Mouse (Mus musculus) urinary bladder, adult 18-20 months (tissue): ENCODE results near the gene Dnah17.
A peak's percentile ranks its signal among the peaks of the same experiment; 100 is the strongest.

ENCODE experiments used
- DNase-seq, 2 experiments: peaks; one replicate each; pipeline ENCODE4 v3.0.0; 2022; ENCODE audit warnings: low spot score in 2 of 2, mixed read lengths in 2 of 2

Gene Dnah17

DNA sequence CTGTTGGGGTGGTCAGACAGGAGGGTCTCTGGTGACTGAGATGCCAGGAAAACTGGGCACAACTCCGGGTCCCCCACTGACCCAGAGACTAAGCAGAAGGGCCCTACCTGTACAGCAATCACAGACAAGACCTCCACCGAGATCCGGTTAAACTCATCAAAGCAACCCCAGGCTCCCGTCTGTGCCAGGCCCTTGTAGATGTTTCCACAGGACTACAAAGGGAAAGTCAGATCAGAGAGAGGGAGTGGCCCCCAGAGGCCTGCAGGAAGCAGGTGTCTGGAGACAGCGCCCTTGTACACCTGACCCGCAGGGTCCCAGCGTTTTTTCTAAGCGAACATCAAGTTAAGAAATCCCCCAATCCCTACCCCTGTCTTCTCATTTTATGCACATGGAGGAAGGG, 44.5 kb downstream of the Dnah17 start:
- no peak for DNase-seq

DNA sequence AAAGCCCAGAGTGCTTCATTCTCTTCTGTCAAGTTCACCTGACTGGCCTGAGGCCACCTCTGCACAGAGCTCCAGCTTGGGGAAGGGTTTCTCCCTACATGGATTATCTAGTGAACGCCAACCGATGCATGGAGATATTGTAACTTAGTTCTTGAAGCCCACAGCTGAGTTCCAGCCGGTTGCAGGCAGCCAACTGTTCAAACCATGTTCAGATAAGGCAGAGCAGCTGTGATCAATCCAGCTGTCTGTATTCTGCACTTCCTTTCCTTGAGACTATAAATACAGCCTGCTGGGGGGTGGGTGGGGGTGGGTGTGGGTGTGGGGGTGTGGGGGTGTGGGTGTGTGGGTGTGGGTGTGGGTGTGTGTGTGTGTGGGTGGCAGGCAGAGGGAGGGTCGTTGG, 45.3 kb downstream of the Dnah17 start:
- DNase-seq: no peak

GRCm38 (mm10) chr11:118084266-118084665, 46.2 kb downstream of the Dnah17 start:
- DNase-seq: no peak

- DNase-seq: peak in 1 of 2 experiments; percentile 40
Observed at GRCm38 (mm10) chr11:118083811-118084210, 46.6 kb downstream of the Dnah17 start.

- DNase-seq: no peak
Observed at GRCm38 (mm10) chr11:118082294-118082693, 48.1 kb downstream of the Dnah17 start.

GRCm38 (mm10) chr11:118079750-118080149, 50.7 kb downstream of the Dnah17 start:
- DNase-seq: no peak

DNA sequence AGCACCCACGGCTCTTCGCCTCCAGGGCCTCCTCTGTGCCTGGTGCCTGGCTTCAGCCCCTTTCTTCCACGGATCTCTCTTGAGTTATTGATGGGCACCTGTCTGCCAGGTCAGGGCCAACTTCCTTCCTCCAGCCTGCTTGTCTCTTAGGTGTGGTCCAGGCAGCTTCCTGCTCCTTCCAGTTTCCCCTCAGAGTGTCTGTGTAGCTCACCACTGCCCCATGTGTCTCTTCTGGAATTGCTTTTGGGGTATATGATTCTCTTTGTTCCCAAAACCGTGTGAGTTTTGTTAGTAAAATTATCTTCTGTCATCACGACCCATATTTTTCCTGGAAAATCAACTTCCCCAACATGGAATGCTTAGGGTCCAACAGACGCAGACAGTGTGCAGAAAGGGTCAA, 53.5 kb downstream of the Dnah17 start:
- DNase-seq: no peak

DNA sequence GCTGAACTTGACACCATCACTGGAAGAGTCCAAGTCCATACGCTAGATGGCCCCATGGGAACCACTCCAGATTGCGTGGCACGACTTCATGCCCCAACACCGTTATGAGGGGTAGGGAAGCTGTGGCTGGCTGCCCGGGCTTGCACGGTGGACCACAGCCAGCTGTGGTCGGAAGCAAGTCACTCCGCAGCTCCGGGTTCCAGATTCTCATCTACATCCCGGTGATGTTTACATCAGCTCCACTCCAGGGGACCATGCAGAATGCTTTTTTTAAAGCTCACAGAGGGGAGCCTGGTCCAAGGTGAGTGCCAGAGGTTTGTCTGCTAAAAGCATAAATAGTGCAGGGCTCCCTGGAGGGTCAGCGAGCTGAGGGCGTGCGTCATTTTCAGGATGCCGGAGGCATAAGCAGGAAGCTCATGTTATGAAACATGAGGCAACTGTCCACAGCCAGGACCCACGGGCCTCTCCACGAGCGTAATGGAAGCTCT, 55.4 kb downstream of the Dnah17 start:
- no peak for DNase-seq

DNA sequence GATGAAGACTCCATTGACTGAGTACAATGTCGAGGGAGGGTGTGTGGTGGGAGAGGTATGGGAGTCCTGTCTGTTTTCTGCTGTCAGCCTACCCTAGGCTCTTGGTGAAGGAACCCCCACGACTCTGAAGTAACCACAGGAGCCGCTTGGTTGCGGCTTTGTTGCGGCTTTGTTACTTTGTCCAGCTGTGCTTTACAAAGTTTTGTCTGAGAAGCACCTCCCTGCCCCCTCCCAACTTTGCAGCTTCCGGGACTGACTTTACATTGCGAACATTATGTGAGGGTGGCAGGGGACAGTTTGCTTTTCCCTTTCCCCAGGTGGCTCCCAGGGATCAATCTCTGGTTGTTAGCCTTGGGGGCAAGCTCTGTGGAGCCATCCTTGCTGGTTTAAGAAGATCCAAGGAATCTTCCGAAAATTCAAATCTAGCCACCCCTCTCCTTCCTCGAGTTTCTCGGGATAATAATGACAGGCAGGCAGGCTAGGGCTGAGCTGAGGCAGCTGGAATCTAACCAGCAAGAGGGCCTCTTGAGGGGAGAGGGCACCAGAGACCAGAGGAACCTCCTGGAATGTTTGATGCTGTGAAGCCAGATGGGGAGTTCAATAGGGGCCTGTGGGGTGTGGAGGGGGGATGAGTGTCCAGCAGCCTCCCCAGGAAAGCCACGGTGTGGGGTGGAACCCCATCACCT, 59.1 kb downstream of the Dnah17 start:
- no peak for DNase-seq

DNA sequence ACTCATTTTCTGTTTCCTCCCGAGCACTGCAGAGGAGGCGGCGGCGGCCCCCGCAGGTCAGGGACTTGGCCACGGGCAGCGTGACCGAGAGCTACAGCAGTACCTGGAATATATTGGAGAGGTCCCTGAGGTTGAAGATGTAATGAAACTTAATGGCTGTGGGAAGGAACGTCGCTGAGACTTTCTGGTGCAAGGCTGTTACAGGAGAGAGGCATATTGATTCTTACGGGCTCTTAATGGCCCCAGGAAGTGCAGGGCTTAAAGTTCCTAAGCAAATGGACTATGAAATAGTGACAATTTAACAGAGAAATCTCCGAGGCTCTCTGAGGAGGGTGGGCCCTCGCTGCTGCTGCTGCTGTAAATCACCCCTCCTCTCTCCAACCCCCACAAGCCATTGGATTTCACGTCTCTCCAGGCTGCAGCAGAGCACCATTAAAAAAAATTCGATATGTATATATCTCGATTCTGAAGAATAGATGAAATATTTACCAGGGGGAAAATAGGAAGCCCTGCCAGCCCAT, 61.6 kb downstream of the Dnah17 start:
- no peak for DNase-seq

DNA sequence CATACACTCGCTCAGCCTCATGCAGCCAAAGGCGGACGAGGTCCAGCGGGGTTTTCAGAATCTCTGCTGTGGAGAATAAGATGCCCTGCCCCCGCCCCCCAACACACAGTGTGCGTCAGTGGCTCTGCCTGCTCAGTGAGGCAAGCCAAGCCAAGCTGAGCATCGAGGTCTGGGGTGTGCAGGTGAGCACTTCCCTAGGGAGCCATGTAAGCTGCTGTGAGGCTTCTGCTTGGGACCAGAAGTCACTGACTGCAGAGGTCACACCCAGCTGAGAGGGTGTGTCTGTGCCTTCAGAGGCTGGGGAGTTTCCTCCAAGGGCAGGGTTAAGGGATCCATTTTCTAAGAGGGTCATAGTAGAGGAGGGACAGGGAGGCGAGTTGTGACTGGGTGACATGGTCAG, 62.8 kb downstream of the Dnah17 start:
- DNase-seq: no peak

DNA sequence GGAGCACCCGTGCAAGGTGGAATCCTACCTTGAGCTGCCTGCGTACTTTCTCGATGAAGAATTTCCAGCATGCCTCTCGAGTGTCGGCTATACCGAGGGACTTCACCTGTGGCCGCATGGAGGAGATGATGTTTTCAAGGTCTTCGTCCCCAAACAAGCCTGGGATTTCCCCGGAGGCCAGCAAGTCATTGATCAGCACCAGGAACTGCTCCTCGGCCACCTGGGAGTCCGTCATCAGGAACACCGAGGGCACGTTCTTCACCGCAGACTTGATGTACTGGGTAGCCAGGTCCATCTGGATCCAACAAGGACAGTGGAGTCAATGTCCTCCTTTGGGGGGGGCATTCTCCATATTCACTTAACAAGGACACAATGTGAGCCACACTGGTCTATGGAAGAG, 70.4 kb downstream of the Dnah17 start:
- no peak for DNase-seq

DNA sequence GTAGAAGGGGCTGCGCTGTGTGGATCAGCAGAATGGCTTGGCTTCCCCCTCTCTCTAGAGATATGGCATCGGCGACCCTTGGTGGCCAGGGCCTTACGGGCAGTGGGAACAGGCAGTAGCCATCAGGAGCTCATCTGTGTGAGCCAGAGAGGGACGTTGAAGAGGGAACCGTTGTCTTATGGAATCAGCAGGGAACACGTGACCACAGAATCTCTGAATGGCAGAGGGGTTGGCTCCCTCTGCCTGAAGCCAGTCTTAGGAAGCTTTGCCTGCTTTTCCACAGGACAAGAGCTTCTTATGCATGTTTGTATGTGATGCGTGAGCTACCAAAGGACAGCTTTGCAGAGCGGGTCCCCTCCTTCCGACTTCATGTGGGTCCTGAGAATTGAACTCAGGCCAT, 71.6 kb downstream of the Dnah17 start:
- DNase-seq: no peak

GRCm38 (mm10) chr11:118058367-118058766, 72.1 kb downstream of the Dnah17 start:
- DNase-seq: no peak

- DNase-seq: no peak
Observed at GRCm38 (mm10) chr11:118050174-118050573, 80.3 kb downstream of the Dnah17 start.

GRCm38 (mm10) chr11:118049641-118050040, 80.8 kb downstream of the Dnah17 start:
- no peak for DNase-seq

GRCm38 (mm10) chr11:118043293-118043907, 87.0 kb downstream of the Dnah17 start:
- no peak for DNase-seq

DNA sequence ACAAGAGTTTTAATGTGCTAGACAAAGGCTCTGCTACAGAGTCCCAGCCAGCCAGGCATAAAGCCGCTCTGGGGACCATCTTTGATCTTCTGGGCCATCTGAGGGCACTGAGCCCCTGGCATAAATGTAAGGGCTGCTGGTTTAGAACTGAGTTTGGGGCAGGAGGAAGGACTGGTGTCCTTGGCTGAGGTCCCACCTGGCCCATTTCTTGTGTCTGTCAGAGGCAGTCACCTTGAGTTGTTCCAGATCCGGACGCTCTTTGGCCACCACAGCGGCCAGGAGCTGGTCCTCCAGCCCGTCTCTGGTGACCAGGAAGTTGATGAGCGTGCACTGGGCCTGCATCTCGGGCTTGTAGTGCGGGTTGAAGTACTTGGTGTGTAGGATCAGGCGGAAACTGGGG, 87.6 kb downstream of the Dnah17 start:
- DNase-seq: no peak

- no peak for DNase-seq
Observed at GRCm38 (mm10) chr11:118035068-118035467, 95.4 kb downstream of the Dnah17 start.

DNA sequence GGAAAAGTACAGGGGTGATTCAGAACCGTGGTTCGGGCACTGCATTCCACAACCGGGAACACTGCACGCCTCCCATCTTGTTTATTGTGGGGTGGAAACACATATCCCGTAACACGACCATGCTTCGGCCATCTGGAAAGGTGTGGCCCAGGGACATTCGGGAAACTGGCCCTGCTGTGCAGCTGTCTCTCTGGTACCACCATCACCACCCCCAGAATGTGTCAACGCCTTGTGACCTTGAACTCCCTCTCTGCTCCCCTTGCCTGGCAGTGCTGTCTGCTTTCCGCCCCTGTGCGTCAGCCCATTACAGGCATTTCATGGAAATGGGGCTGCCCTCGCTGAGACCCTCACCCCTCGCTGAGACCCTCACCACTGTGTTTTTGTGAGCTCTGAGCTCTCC, 96.0 kb downstream of the Dnah17 start:
- no peak for DNase-seq

DNA sequence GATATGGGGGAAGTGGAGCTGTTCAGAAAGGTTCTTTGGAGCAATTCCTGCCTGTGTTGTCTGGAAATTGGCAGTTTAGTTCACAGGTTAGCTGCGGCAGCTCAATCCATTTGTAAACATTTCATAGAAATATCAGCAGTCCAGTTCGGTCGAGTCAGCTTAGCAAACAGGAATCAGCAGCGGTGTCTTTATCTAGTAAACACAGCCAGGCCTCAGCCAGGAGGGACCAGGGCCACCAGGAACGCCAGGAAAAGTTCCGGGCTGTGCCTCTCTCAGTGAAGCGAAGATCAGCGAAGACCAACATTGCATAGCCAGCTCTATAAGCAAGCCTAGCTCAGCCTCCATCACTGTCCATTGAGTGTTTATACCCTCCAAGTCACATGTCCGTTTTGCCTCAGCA, 99.3 kb downstream of the Dnah17 start:
- DNase-seq: no peak

DNA sequence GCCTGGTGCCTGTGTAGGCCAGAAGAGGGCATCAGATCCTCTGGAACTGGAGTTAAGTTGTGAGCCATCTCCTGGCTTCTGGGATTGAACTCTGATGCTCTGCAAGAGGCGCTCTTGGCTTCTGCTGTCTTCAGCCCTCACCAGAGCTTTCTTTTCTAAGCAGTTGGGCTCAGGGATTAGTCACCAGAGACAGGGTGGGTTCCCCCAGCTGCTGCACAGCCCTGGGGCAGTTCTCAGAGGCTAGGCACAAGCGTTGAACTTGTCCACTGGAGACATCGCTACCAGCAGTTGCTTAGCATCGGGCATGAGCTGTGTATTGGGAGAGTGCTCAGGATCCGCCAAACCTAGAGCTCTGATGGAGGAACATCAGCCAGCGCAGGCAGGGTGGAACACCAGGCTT, 101.3 kb downstream of the Dnah17 start:
- no peak for DNase-seq

GRCm38 (mm10) chr11:118024111-118024510, 106.3 kb downstream of the Dnah17 start:
- no peak for DNase-seq
